Mouse (Mus musculus): ENCODE results near the gene Hist1h3i. TPM values are rescaled to one million over a fixed set of nuclear protein-coding genes. Genes with fewer than 3 reads are reported as not detected.
"Not testable (repeated sequence)": the region's sequence is repeated elsewhere in the genome, so short reads cannot be mapped to it uniquely, and the experiment has no call there.

Gene Hist1h3i
- polyA plus RNA-seq, 1 experiment from 2014 or later, result 252 TPM

GRCm38 (mm10) chr13:21786189-21786898 is 3.2 kb upstream of the Hist1h3i start:
- ATAC-seq (ENCODE audit: low FRiP score) (no peak), DNase-seq (ENCODE audit: low spot score) (peak; percentile 51)
- H3K36me3 ChIP-seq (ENCODE audit: control insufficient read depth, insufficient read depth, low read length), result no peaks in the 10 kb centered on the region
- peak overlapping the region; percentile 30 for H3K4me3 ChIP-seq (ENCODE audit: low read depth, low read length)
- H3K9me3 ChIP-seq (ENCODE audit: control insufficient read depth, low read length), result no peaks in the 10 kb centered on the region
- peak overlapping the region; percentile 84 for H3K27ac ChIP-seq (ENCODE audit: low read depth, low read length)
- peak overlapping the region; percentile 53; the same call in 1 of the 2 replicates for H3K9ac ChIP-seq (ENCODE audit: low read depth, low read length)
- H3K4me1 ChIP-seq (replicated peaks; ENCODE audit: control insufficient read depth, insufficient read depth, low read length), result 0 out of 2 replicates have a peak, but pooled peaks cover 5% of the 10 kb centered on the region
- no peaks in the 10 kb centered on the region for H3K27me3 ChIP-seq (ENCODE audit: control insufficient read depth, insufficient read depth, low read length)
- H3K4me2 ChIP-seq (replicated peaks; ENCODE audit: low read depth, low read length), result peak overlapping the region; percentile 45
- WGBS, result 6% methylated on average over 8 of the region's 8 CpGs

GRCm38 (mm10) chr13:21784311-21784710 is 1.1 kb upstream of the Hist1h3i start:
- Histone ChIP-seq H3K4me3 (ENCODE audit: low read depth, low read length) (no peak overlapping the region), H3K27ac (ENCODE audit: low read depth, low read length) (peak overlapping the region; percentile 77), H3K4me1 (replicated peaks; ENCODE audit: control insufficient read depth, insufficient read depth, low read length) (0 out of 2 replicates have a peak, but pooled peaks cover 5% of the 10 kb centered on the region), H3K36me3 (ENCODE audit: control insufficient read depth, insufficient read depth, low read length) (no peaks in the 10 kb centered on the region), H3K9ac (ENCODE audit: low read depth, low read length) (peak overlapping the region; percentile 35; the same call in 1 of the 2 replicates), H3K27me3 (ENCODE audit: control insufficient read depth, insufficient read depth, low read length) (no peaks in the 10 kb centered on the region), H3K4me2 (replicated peaks; ENCODE audit: low read depth, low read length) (peak overlapping the region; percentile 65), H3K9me3 (ENCODE audit: control insufficient read depth, low read length) (no peaks in the 10 kb centered on the region)
- ATAC-seq (ENCODE audit: low FRiP score), result no peak
- peak; percentile 22 for DNase-seq (ENCODE audit: low spot score)
- WGBS, result 22% methylated on average over 6 of the region's 6 CpGs

GRCm38 (mm10) chr13:21783734-21784161 is 578 bp upstream of the Hist1h3i start:
- peak overlapping the region; percentile 35 for H3K4me3 ChIP-seq (ENCODE audit: low read depth, low read length)
- WGBS, result 1% methylated on average over 9 of the region's 9 CpGs
- H3K27me3 ChIP-seq (ENCODE audit: control insufficient read depth, insufficient read depth, low read length), result no peaks in the 10 kb centered on the region
- DNase-seq (ENCODE audit: low spot score) (peak; percentile 74), ATAC-seq (ENCODE audit: low FRiP score) (no peak)
- H3K9ac ChIP-seq (ENCODE audit: low read depth, low read length), result peak overlapping the region; percentile 35; the same call in 1 of the 2 replicates
- peak overlapping the region; percentile 65 for H3K4me2 ChIP-seq (replicated peaks; ENCODE audit: low read depth, low read length)
- no peaks in the 10 kb centered on the region for H3K36me3 ChIP-seq (ENCODE audit: control insufficient read depth, insufficient read depth, low read length)
- H3K27ac ChIP-seq (ENCODE audit: low read depth, low read length), result peak overlapping the region; percentile 77
- H3K4me1 ChIP-seq (replicated peaks; ENCODE audit: control insufficient read depth, insufficient read depth, low read length), result 0 out of 2 replicates have a peak, but pooled peaks cover 5% of the 10 kb centered on the region
- no peaks in the 10 kb centered on the region for H3K9me3 ChIP-seq (ENCODE audit: control insufficient read depth, low read length)

- H3K4me1 ChIP-seq (replicated peaks; ENCODE audit: control insufficient read depth, insufficient read depth, low read length); H3K9me3 ChIP-seq (ENCODE audit: control insufficient read depth, low read length); H3K27me3 ChIP-seq (ENCODE audit: control insufficient read depth, insufficient read depth, low read length); ATAC-seq (ENCODE audit: low FRiP score); H3K36me3 ChIP-seq (ENCODE audit: control insufficient read depth, insufficient read depth, low read length): not testable (repeated sequence)
- peak overlapping the region; percentile 65 for H3K4me2 ChIP-seq (replicated peaks; ENCODE audit: low read depth, low read length)
- DNase-seq (ENCODE audit: low spot score), result peak; percentile 62
- H3K4me3 ChIP-seq (ENCODE audit: low read depth, low read length), result peak overlapping the region; percentile 35
- peak overlapping the region; percentile 73 for H3K27ac ChIP-seq (ENCODE audit: low read depth, low read length)
- under 1% methylated on average over 16 of the region's 35 CpGs for WGBS
- H3K9ac ChIP-seq (ENCODE audit: low read depth, low read length), result peak overlapping the region; percentile 64
Observed at GRCm38 (mm10) chr13:21782361-21783254, 562 bp downstream of the Hist1h3i start.

DNA sequence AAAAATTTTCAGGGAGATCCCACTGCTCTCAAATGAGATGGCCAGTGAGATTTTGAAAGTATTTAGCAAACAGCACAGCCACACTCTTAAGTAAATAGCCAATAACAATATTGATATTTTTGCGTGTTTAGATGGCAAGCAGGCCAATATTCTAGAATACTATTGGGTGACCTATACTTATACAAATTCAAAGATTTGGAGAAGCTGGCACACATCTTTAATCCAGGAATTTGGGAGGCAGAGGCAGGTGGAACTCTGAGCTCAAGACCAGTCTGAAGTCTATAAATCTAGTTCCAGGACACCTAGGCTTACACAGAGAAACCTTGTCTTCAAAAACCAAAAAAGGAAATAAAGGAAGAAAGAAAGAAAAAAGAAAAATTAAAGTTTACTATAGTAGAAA is 1.5 kb downstream of the Hist1h3i start:
- H3K4me2 ChIP-seq (replicated peaks; ENCODE audit: low read depth, low read length), result no peak overlapping the region
- 93% methylated on average over 1 of the region's 1 CpGs for WGBS
- no peaks in the 10 kb centered on the region for H3K36me3 ChIP-seq (ENCODE audit: control insufficient read depth, insufficient read depth, low read length)
- H3K4me3 ChIP-seq (ENCODE audit: low read depth, low read length), result no peak overlapping the region
- 0 out of 2 replicates have a peak, but pooled peaks cover 3% of the 10 kb centered on the region for H3K4me1 ChIP-seq (replicated peaks; ENCODE audit: control insufficient read depth, insufficient read depth, low read length)
- DNase-seq (ENCODE audit: low spot score) (peak; percentile 14), ATAC-seq (ENCODE audit: low FRiP score) (no peak)
- no peaks in the 10 kb centered on the region for H3K9me3 ChIP-seq (ENCODE audit: control insufficient read depth, low read length)
- no peaks in the 10 kb centered on the region for H3K27me3 ChIP-seq (ENCODE audit: control insufficient read depth, insufficient read depth, low read length)
- no peak overlapping the region for H3K27ac ChIP-seq (ENCODE audit: low read depth, low read length)
- H3K9ac ChIP-seq (ENCODE audit: low read depth, low read length), result no peak overlapping the region

DNA sequence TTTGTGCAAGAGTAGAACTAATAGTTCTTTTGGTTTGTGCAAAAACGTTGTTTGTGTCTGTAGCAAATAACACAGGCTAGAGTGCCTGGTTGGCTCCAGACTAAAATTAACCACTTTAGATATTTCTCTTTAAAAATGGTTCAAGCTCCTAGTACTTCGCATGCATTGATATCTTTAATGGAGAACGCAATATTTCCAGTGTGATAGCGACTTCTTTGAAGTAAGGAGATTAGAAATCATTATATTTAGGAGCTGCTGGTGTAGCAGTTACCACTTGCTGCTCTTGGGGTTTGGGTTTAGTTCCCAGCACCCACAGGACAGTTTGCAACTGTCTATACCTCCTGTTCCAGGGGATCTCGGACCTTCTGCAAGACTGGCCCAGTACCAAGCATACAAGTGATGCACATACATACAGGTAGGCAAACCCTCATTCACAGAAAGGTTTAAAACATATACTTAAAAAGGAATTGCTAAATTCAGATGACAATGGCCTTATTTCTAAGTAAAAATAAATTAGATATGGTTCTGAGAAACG is 2.1 kb downstream of the Hist1h3i start:
- H3K27me3 ChIP-seq (ENCODE audit: control insufficient read depth, insufficient read depth, low read length), result no peaks in the 10 kb centered on the region
- H3K27ac ChIP-seq (ENCODE audit: low read depth, low read length), result peak overlapping the region; percentile 44; the same call in 1 of the 2 replicates
- peak overlapping the region; percentile 84 for H3K4me2 ChIP-seq (replicated peaks; ENCODE audit: low read depth, low read length)
- 0 out of 2 replicates have a peak, but pooled peaks cover 2% of the 10 kb centered on the region for H3K4me1 ChIP-seq (replicated peaks; ENCODE audit: control insufficient read depth, insufficient read depth, low read length)
- no peaks in the 10 kb centered on the region for H3K9me3 ChIP-seq (ENCODE audit: control insufficient read depth, low read length)
- 45% methylated on average over 6 of the region's 6 CpGs for WGBS
- peak; percentile 27 for DNase-seq (ENCODE audit: low spot score)
- ATAC-seq (ENCODE audit: low FRiP score), result no peak
- H3K4me3 ChIP-seq (ENCODE audit: low read depth, low read length), result no peak overlapping the region
- H3K9ac ChIP-seq (ENCODE audit: low read depth, low read length), result no peak overlapping the region
- no peaks in the 10 kb centered on the region for H3K36me3 ChIP-seq (ENCODE audit: control insufficient read depth, insufficient read depth, low read length)

DNA sequence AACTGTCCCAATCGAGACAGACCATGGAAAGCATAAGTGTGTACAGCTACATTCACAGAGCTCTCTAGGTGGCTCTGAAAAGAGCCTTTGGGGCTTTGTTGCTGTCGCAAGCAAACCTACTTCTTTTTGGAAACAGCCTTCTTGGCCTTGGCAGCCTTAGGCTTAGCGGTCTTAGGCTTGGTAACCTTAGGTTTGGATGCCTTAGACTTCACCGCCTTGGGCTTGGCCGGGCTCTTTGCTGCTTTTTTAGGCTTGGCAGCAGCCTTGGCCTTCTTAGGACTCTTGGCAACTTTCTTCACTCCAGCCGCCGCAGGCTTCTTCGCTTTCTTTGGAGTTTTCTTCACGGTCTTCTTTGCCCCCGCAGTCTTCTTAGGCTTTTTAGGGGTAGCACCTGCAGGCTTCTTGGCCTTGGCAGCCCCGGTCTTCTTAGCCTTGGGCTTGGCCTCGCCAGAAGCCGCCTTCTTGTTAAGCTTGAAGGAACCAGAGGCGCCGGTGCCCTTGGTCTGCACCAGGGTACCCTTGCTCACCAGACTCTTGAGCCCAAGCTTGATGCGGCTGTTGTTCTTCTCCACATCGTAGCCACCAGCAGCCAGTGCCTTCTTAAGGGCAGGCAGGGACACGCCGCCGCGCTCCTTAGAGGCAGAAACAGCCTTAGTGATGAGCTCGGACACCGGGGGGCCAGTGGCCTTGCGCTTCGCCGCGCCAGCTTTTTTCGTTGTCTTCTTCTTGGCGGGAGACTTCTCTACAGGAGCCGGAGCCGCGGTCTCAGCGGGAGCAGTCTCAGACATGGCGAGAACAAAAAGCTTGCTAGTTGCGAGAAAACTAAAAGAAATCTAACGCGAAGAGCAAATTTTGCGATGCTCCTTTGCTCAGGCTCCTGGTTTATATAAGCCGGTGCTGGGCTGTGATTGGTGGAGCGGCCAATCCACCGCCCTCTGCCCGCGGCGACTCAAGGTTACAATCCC is 3.1 kb downstream of the Hist1h3i start, which contains the start of gene Hist1h1b:
Gene Hist1h1b (minus strand): TSS at position 859 of the 965 bp plus-strand sequence.
- peak within 1 kb of the TSS; percentile 84 for H3K4me2 ChIP-seq (replicated peaks; ENCODE audit: low read depth, low read length)
- H3K9me3 ChIP-seq (ENCODE audit: control insufficient read depth, low read length), result no peaks in the 10 kb centered on the region
- peak within 1 kb of the TSS; percentile 79 for H3K9ac ChIP-seq (ENCODE audit: low read depth, low read length)
- ATAC-seq (ENCODE audit: low FRiP score) (peak; percentile 53), DNase-seq (ENCODE audit: low spot score) (peak; percentile 80)
- peak within 1 kb of the TSS; percentile 95 for H3K27ac ChIP-seq (ENCODE audit: low read depth, low read length)
- no peaks in the 10 kb centered on the region for H3K4me1 ChIP-seq (replicated peaks; ENCODE audit: control insufficient read depth, insufficient read depth, low read length)
- no peaks in the 10 kb centered on the region for H3K27me3 ChIP-seq (ENCODE audit: control insufficient read depth, insufficient read depth, low read length)
- no peaks in the 10 kb centered on the region for H3K36me3 ChIP-seq (ENCODE audit: control insufficient read depth, insufficient read depth, low read length)
- H3K4me3 ChIP-seq (ENCODE audit: low read depth, low read length), result peak within 1 kb of the TSS; percentile 55
- WGBS, result under 1% methylated on average over 44 of the region's 44 CpGs
